Mouse (Mus musculus) midbrain, embryonic 15.5 days (tissue): ENCODE data around the gene Tent4a. TPM values are rescaled to one million over a fixed set of nuclear protein-coding genes. Genes with fewer than 3 reads are reported as not detected.

ENCODE experiments used
- ATAC-seq: fragments of 200-750 bp; cut with Nextera tagmentation; replicated peaks from 2 replicates; pipeline ENCODE4 v1.8.0; 2017; ENCODE audit warnings: moderate TSS enrichment
- H3K27ac ChIP-seq: fragments of 300-500 bp; sonication (generic); 2 replicates; pipeline ENCODE4 v1.5.1; 2015; ENCODE audit warnings: mild to moderate bottlenecking, inconsistent platforms
- H3K27me3 ChIP-seq: fragments of 300-500 bp; sonication (generic); replicated peaks from 2 replicates; pipeline ENCODE4 v1.6.1; 2015; ENCODE audit warnings: inconsistent platforms
- H3K36me3 ChIP-seq: fragments of 300-500 bp; sonication (generic); replicated peaks from 2 replicates; pipeline ENCODE4 v1.6.1; 2015; ENCODE audit warnings: inconsistent platforms
- H3K4me1 ChIP-seq: fragments of 300-500 bp; sonication (generic); 2 replicates; pipeline ENCODE4 v1.6.1; 2015; ENCODE audit warnings: inconsistent platforms
- H3K4me2 ChIP-seq: fragments of 300-500 bp; sonication (generic); 2 replicates; pipeline ENCODE4 v1.6.1; 2015; ENCODE audit warnings: inconsistent platforms, mild to moderate bottlenecking, moderate library complexity
- H3K4me3 ChIP-seq: fragments of 300-500 bp; sonication (generic); 2 replicates; pipeline ENCODE4 v1.5.1; 2015; ENCODE audit warnings: mild to moderate bottlenecking, inconsistent platforms
- H3K9ac ChIP-seq: fragments of 300-500 bp; sonication (generic); 2 replicates; pipeline ENCODE4 v1.6.1; 2015; ENCODE audit warnings: mild to moderate bottlenecking, inconsistent platforms
- H3K9me3 ChIP-seq: fragments of 300-500 bp; sonication (generic); 2 replicates; pipeline ENCODE4 v1.6.1; 2016; ENCODE audit warnings: inconsistent platforms
- WGBS: fragments of 180-500 bp; shearing (Covaris S2); methylation state at CpG from one replicate; pipeline ENCODE4 v1.1.7; 2015; ENCODE audit warnings: mixed read lengths; 5-methylcytosine and 5-hydroxymethylcytosine counted together
- polyA plus RNA-seq: library from polyadenylated mRNA; unstranded; fragments of >200 nt; fragmentation: Nextera tagmentation; extraction: Ambion mirVana; gene quantifications from 2 replicates; pipeline ENCODE4 v1.2.1, GENCODE M21; 2015

Gene Tent4a
- polyA plus RNA-seq, 1 experiment from 2014 or later, result 7.6 TPM

GRCm38 (mm10) chr13:69482751-69483150 lies 51.7 kb downstream of the Tent4a start:
- no peak overlapping the region for H3K27ac ChIP-seq
- H3K4me3 ChIP-seq, result no peak overlapping the region
- 43% methylated on average over 8 of the region's 8 CpGs for WGBS
- H3K9ac ChIP-seq, result no peak overlapping the region
- H3K27me3 ChIP-seq, result peaks cover 22% of the 10 kb centered on the region
- no peaks in the 10 kb centered on the region for H3K9me3 ChIP-seq
- peak overlapping the region; percentile 75 for H3K4me2 ChIP-seq
- peaks cover 26% of the 10 kb centered on the region for H3K4me1 ChIP-seq
- H3K36me3 ChIP-seq, result no peaks in the 10 kb centered on the region
- ATAC-seq, result no peak

GRCm38 (mm10) chr13:69481634-69482505 lies 52.5 kb downstream of the Tent4a start:
- Histone ChIP-seq H3K27ac (peak overlapping the region; percentile 48), H3K36me3 (no peaks in the 10 kb centered on the region), H3K4me1 (peaks cover 22% of the 10 kb centered on the region), H3K27me3 (peaks cover 22% of the 10 kb centered on the region), H3K4me2 (peak overlapping the region; percentile 75), H3K4me3 (peak overlapping the region; percentile 35), H3K9me3 (no peaks in the 10 kb centered on the region), H3K9ac (peak overlapping the region; percentile 28)
- WGBS, result 1% methylated on average over 30 of the region's 30 CpGs
- ATAC-seq, result peak; percentile 68

- Histone ChIP-seq H3K9me3 (no peaks in the 10 kb centered on the region), H3K27ac (no peak overlapping the region), H3K4me2 (peak overlapping the region; percentile 75), H3K9ac (no peak overlapping the region), H3K27me3 (peaks cover 22% of the 10 kb centered on the region), H3K4me3 (peak overlapping the region; percentile 35; the same call in 1 of the 2 replicates), H3K4me1 (peaks cover 22% of the 10 kb centered on the region), H3K36me3 (no peaks in the 10 kb centered on the region)
- WGBS, result 10% methylated on average over 8 of the region's 8 CpGs
- no peak for ATAC-seq
These were observed 53.4 kb downstream of the Tent4a start for GRCm38 (mm10) chr13:69481026-69481425.

- WGBS, result 78% methylated on average over 2 of the region's 2 CpGs
- no peaks in the 10 kb centered on the region for H3K9me3 ChIP-seq
- no peak overlapping the region for H3K4me2 ChIP-seq
- H3K27me3 ChIP-seq, result peaks cover 22% of the 10 kb centered on the region
- no peaks in the 10 kb centered on the region for H3K36me3 ChIP-seq
- H3K4me1 ChIP-seq, result peaks cover 22% of the 10 kb centered on the region
- H3K9ac ChIP-seq, result no peak overlapping the region
- ATAC-seq, result no peak
- H3K4me3 ChIP-seq, result no peak overlapping the region
- H3K27ac ChIP-seq, result no peak overlapping the region
These were observed 54.5 kb downstream of the Tent4a start for GRCm38 (mm10) chr13:69479906-69480305.

GRCm38 (mm10) chr13:69478703-69479102 lies 55.7 kb downstream of the Tent4a start:
- no peak overlapping the region for H3K4me3 ChIP-seq
- no peak for ATAC-seq
- no peak overlapping the region for H3K4me2 ChIP-seq
- peaks cover 16% of the 10 kb centered on the region for H3K27me3 ChIP-seq
- no peaks in the 10 kb centered on the region for H3K9me3 ChIP-seq
- no peak overlapping the region for H3K9ac ChIP-seq
- H3K36me3 ChIP-seq, result no peaks in the 10 kb centered on the region
- peaks cover 22% of the 10 kb centered on the region for H3K4me1 ChIP-seq
- H3K27ac ChIP-seq, result no peak overlapping the region
- 81% methylated on average over 6 of the region's 6 CpGs for WGBS

GRCm38 (mm10) chr13:69460635-69461465 lies 73.6 kb downstream of the Tent4a start:
- no peak overlapping the region for H3K4me3 ChIP-seq
- H3K4me2 ChIP-seq, result no peak overlapping the region
- ATAC-seq, result peak; percentile 52; the same call in 1 of the 2 replicates
- no peaks in the 10 kb centered on the region for H3K27me3 ChIP-seq
- no peak overlapping the region for H3K9ac ChIP-seq
- H3K36me3 ChIP-seq, result no peaks in the 10 kb centered on the region
- 45% methylated on average over 17 of the region's 17 CpGs for WGBS
- no peak overlapping the region for H3K27ac ChIP-seq
- H3K9me3 ChIP-seq, result no peaks in the 10 kb centered on the region
- no peaks in the 10 kb centered on the region for H3K4me1 ChIP-seq

- no peak overlapping the region for H3K4me2 ChIP-seq
- no peaks in the 10 kb centered on the region for H3K27me3 ChIP-seq
- H3K9ac ChIP-seq, result no peak overlapping the region
- H3K36me3 ChIP-seq, result no peaks in the 10 kb centered on the region
- H3K9me3 ChIP-seq, result no peaks in the 10 kb centered on the region
- WGBS, result 15% methylated on average over 8 of the region's 8 CpGs
- ATAC-seq, result no peak
- no peak overlapping the region for H3K27ac ChIP-seq
- H3K4me3 ChIP-seq, result no peak overlapping the region
- no peaks in the 10 kb centered on the region for H3K4me1 ChIP-seq
These were observed 74.6 kb downstream of the Tent4a start for GRCm38 (mm10) chr13:69459657-69460458.

- H3K4me1 ChIP-seq, result no peaks in the 10 kb centered on the region
- no peak overlapping the region for H3K27ac ChIP-seq
- H3K36me3 ChIP-seq, result no peaks in the 10 kb centered on the region
- no peaks in the 10 kb centered on the region for H3K9me3 ChIP-seq
- H3K9ac ChIP-seq, result no peak overlapping the region
- H3K4me2 ChIP-seq, result no peak overlapping the region
- ATAC-seq, result no peak
- H3K27me3 ChIP-seq, result no peaks in the 10 kb centered on the region
- 88% methylated on average over 2 of the region's 2 CpGs for WGBS
- no peak overlapping the region for H3K4me3 ChIP-seq
These were observed 75.5 kb downstream of the Tent4a start for GRCm38 (mm10) chr13:69458891-69459290.

- ATAC-seq, result no peak
- Histone ChIP-seq H3K9ac (no peak overlapping the region), H3K4me1 (no peaks in the 10 kb centered on the region), H3K36me3 (no peaks in the 10 kb centered on the region), H3K4me3 (no peak overlapping the region), H3K4me2 (no peak overlapping the region), H3K27me3 (no peaks in the 10 kb centered on the region), H3K9me3 (no peaks in the 10 kb centered on the region), H3K27ac (no peak overlapping the region)
- 86% methylated on average over 6 of the region's 6 CpGs for WGBS
These were observed 76.0 kb downstream of the Tent4a start for GRCm38 (mm10) chr13:69458461-69458860.

- no peak overlapping the region for H3K4me3 ChIP-seq
- no peaks in the 10 kb centered on the region for H3K9me3 ChIP-seq
- no peaks in the 10 kb centered on the region for H3K36me3 ChIP-seq
- H3K27me3 ChIP-seq, result no peaks in the 10 kb centered on the region
- ATAC-seq, result no peak
- H3K27ac ChIP-seq, result no peak overlapping the region
- no peak overlapping the region for H3K4me2 ChIP-seq
- H3K9ac ChIP-seq, result no peak overlapping the region
- no peaks in the 10 kb centered on the region for H3K4me1 ChIP-seq
- WGBS, result 76% methylated on average over 2 of the region's 2 CpGs
These were observed 77.3 kb downstream of the Tent4a start for GRCm38 (mm10) chr13:69457105-69457504.

- Histone ChIP-seq H3K4me1 (no peaks in the 10 kb centered on the region), H3K9ac (no peak overlapping the region), H3K4me2 (no peak overlapping the region), H3K9me3 (no peaks in the 10 kb centered on the region), H3K4me3 (no peak overlapping the region), H3K36me3 (no peaks in the 10 kb centered on the region), H3K27ac (no peak overlapping the region), H3K27me3 (no peaks in the 10 kb centered on the region)
- 81% methylated on average over 11 of the region's 11 CpGs for WGBS
- no peak for ATAC-seq
These were observed 77.8 kb downstream of the Tent4a start for GRCm38 (mm10) chr13:69456641-69457040.
